Mouse (Mus musculus) kidney, embryonic 14.5 days (tissue): ENCODE results near the gene Gramd1b. TPM values are rescaled to one million over a fixed set of nuclear protein-coding genes. Genes with fewer than 3 reads are reported as not detected.
A peak's percentile ranks its signal among the peaks of the same experiment; 100 is the strongest.

Experiments
- ATAC-seq: fragments of 200-750 bp; cut with Nextera tagmentation; 2 replicates; pipeline ENCODE4 v1.8.0; 2017; ENCODE audit warnings: moderate number of reproducible peaks, mild to moderate bottlenecking, moderate TSS enrichment, moderate library complexity; ENCODE audit not compliant: low FRiP score, low TSS enrichment
- H3K27ac ChIP-seq: fragments of 300-500 bp; sonication (generic); 2 replicates; pipeline ENCODE4 v1.5.1; 2014; ENCODE audit warnings: low read depth, mild to moderate bottlenecking, low read length, moderate library complexity, mixed read lengths
- H3K27me3 ChIP-seq: fragments of 300-500 bp; sonication (generic); 2 replicates; pipeline ENCODE4 v1.6.1; 2014; ENCODE audit warnings: mild to moderate bottlenecking, low read length; ENCODE audit not compliant: control insufficient read depth, insufficient read depth
- H3K36me3 ChIP-seq: fragments of 300-500 bp; sonication (generic); 2 replicates; pipeline ENCODE4 v1.6.1; 2014; ENCODE audit warnings: low read length, mixed read lengths; ENCODE audit not compliant: control insufficient read depth, insufficient read depth
- H3K4me1 ChIP-seq: fragments of 300-500 bp; sonication (generic); 2 replicates; pipeline ENCODE4 v1.6.1; 2014; ENCODE audit warnings: low read length, mixed read lengths; ENCODE audit not compliant: control insufficient read depth, insufficient read depth
- H3K4me2 ChIP-seq: fragments of 300-500 bp; sonication (generic); replicated peaks from 2 replicates; pipeline ENCODE4 v1.6.1; 2014; ENCODE audit warnings: low read depth, mild to moderate bottlenecking, low read length
- H3K4me3 ChIP-seq: fragments of 300-500 bp; sonication (generic); 2 replicates; pipeline ENCODE4 v1.5.1; 2014; ENCODE audit warnings: mild to moderate bottlenecking, low read length
- H3K9ac ChIP-seq: fragments of 300-500 bp; sonication (generic); 2 replicates; pipeline ENCODE4 v1.6.1; 2014; ENCODE audit warnings: low read depth, mild to moderate bottlenecking, low read length, moderate library complexity
- H3K9me3 ChIP-seq: fragments of 300-500 bp; sonication (generic); 2 replicates; pipeline ENCODE4 v1.6.1; 2016; ENCODE audit warnings: low read length; ENCODE audit not compliant: control insufficient read depth
- WGBS: fragments of 180-500 bp; shearing (Covaris S2); extraction: QIAGEN DNeasy Blood & Tissue Kit; methylation state at CpG from one replicate; pipeline ENCODE4 v1.1.7; 2014; 5-methylcytosine and 5-hydroxymethylcytosine counted together
- polyA plus RNA-seq: library from polyadenylated mRNA; unstranded; fragments of >200 nt; fragmentation: Nextera tagmentation; extraction: Ambion mirVana; gene quantifications from 2 replicates; pipeline ENCODE4 v1.2.1, GENCODE M21; 2014

Gene Gramd1b
- polyA plus RNA-seq, 1 experiment from 2014 or later: 7.4 TPM

DNA sequence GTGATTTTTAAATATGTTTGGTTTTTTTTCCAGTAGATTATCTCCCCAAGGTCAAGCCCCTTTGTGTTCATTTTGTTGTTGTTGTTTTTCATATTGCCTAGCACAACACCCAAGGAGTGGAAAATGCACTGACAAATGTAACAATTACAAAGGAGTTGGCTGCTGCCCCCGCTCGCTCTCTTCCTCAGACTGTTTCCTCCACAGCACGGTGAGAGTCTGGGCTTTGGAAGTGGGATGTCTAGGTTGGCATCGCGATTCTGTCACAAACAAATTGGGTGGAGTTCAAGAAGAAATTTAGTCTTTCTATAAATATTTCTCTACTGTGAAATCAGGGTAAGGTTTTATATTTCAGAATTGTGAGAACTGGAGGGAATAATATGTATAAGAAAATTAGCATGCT is 26.6 kb upstream of the Gramd1b start:
- Histone ChIP-seq H3K27ac (no peak overlapping the region), H3K27me3 (no peaks in the 10 kb centered on the region), H3K4me1 (no peaks in the 10 kb centered on the region), H3K9me3 (no peaks in the 10 kb centered on the region), H3K4me2 (no peak overlapping the region), H3K4me3 (no peak overlapping the region), H3K9ac (no peak overlapping the region), H3K36me3 (no peaks in the 10 kb centered on the region)
- 85% methylated on average over 5 of the region's 5 CpGs for WGBS
- no peak for ATAC-seq

DNA sequence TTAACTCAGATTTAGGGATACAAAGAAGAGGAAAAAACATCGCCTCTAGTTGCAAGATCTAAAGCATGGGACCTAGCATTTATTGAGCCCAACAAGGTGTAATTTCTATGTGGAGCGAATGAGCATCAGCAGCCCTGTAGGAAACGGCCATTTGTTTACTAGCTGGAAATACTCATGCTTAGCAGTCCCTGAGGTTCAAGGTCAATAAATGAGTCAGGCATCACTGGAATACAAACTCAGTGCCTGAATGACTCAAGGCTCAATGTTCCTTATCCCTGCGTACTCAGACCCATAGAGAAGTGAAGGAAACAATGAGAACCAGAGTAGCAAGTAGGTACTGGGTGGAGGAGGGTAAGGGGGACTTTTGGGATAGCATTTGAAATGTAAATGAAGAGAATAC is 25.2 kb upstream of the Gramd1b start:
- 80% methylated on average over 4 of the region's 4 CpGs for WGBS
- Histone ChIP-seq H3K27me3 (no peaks in the 10 kb centered on the region), H3K36me3 (no peaks in the 10 kb centered on the region), H3K27ac (no peak overlapping the region), H3K4me2 (no peak overlapping the region), H3K4me1 (no peaks in the 10 kb centered on the region), H3K9ac (no peak overlapping the region), H3K9me3 (no peaks in the 10 kb centered on the region), H3K4me3 (no peak overlapping the region)
- ATAC-seq: no peak

DNA sequence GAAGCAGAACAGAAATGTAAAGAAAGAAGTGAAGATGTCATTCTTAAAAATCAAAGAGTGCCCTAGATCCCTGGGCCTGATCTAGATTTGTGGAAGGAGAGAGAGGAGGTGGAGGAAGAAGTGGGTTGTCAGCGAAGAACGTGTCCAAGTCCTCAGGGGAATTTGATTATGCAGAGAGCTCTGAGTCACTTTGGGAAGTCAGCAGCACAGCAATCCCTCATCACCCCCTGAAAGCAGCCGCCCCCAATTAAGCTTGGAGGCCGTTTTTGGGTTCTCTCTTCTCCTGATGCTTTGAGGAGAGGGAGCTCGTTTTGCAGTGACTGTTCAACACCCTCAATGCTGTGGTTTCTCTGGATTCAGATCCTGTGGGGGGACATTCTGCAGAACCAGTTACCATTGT is 24.1 kb upstream of the Gramd1b start:
- H3K27ac ChIP-seq: no peak overlapping the region
- H3K27me3 ChIP-seq: no peaks in the 10 kb centered on the region
- H3K9me3 ChIP-seq: no peaks in the 10 kb centered on the region
- H3K4me1 ChIP-seq: no peaks in the 10 kb centered on the region
- ATAC-seq: no peak
- no peaks in the 10 kb centered on the region for H3K36me3 ChIP-seq
- H3K9ac ChIP-seq: no peak overlapping the region
- H3K4me3 ChIP-seq: no peak overlapping the region
- no peak overlapping the region for H3K4me2 ChIP-seq
- WGBS: 68% methylated on average over 5 of the region's 5 CpGs

DNA sequence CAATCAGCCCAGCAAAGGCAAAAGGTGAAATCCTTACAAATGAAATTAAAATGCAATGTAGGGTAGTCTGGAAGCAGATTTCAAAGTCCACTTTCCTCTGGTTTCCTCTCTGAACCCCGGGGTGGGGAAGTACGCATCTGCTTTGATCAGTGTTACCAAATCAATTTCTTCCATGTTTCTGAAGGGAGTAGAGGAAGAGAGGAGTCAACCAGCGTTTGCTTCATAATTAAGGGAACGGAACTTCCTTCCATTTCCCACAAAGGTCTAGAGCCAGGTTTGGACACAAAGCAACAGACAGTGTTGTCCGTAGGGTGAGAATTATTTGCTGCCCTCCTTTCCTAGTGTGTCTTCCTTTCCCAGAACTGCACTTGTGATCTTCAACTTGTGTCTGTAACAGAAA is 16.7 kb upstream of the Gramd1b start:
- no peak overlapping the region for H3K4me3 ChIP-seq
- H3K9me3 ChIP-seq: no peaks in the 10 kb centered on the region
- H3K9ac ChIP-seq: no peak overlapping the region
- WGBS: 86% methylated on average over 5 of the region's 5 CpGs
- ATAC-seq: no peak
- no peak overlapping the region for H3K27ac ChIP-seq
- H3K4me1 ChIP-seq: no peaks in the 10 kb centered on the region
- no peaks in the 10 kb centered on the region for H3K27me3 ChIP-seq
- H3K36me3 ChIP-seq: no peaks in the 10 kb centered on the region
- H3K4me2 ChIP-seq: no peak overlapping the region

DNA sequence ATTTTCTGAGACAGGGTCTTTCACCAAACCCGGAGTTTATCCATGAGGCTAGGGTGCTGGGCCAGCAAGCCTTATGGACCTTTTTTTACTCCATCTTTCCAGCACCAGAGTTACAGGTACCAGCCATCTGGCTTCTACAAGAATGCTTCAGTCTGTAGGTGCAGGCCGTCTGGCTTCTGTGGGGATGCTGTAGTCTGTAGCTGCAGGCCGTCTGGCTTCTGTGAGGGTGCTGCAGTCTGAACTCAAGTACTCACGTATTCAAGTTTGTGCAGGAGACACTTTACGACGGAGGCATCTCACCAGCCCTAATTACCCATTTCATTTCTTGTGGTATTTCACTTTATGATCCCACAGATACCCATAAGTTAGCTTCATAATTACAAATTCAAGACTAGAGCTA is 14.0 kb upstream of the Gramd1b start:
- WGBS: 84% methylated on average over 6 of the region's 6 CpGs
- no peaks in the 10 kb centered on the region for H3K27me3 ChIP-seq
- no peak overlapping the region for H3K4me3 ChIP-seq
- no peak overlapping the region for H3K9ac ChIP-seq
- no peak overlapping the region for H3K27ac ChIP-seq
- H3K9me3 ChIP-seq: no peaks in the 10 kb centered on the region
- no peaks in the 10 kb centered on the region for H3K4me1 ChIP-seq
- no peak for ATAC-seq
- H3K4me2 ChIP-seq: no peak overlapping the region
- H3K36me3 ChIP-seq: no peaks in the 10 kb centered on the region

DNA sequence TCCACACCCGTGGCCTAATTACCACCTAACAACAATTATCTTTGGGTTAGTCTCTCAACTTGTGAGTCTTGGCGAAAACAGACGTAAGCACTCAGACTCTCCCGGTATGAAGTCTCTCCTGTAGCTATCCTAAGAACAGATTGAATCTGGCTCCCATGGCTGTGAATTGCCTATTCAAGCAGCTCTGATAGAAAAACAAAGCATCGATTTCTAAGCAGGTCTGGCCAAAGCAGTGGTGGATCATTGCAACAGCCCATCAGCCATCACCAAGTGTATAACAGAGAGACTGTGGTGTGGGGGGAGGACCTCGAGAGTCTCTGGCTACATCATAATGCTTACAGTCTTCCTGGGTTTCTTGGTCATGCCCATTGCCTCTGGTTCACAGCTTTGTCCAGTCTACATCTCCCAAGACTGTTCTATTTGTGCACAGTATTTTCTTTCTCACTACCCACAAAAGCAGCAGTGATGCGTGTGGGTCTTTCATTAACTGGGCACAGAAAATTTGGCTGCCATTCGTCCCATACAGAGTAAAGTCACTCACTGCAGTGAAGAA is 8.5 kb upstream of the Gramd1b start:
- Histone ChIP-seq H3K4me2 (no peak overlapping the region), H3K9me3 (no peaks in the 10 kb centered on the region), H3K4me1 (no peaks in the 10 kb centered on the region), H3K4me3 (no peak overlapping the region), H3K9ac (no peak overlapping the region), H3K27me3 (no peaks in the 10 kb centered on the region), H3K36me3 (no peaks in the 10 kb centered on the region), H3K27ac (no peak overlapping the region)
- WGBS: 82% methylated on average over 8 of the region's 8 CpGs
- no peak for ATAC-seq

DNA sequence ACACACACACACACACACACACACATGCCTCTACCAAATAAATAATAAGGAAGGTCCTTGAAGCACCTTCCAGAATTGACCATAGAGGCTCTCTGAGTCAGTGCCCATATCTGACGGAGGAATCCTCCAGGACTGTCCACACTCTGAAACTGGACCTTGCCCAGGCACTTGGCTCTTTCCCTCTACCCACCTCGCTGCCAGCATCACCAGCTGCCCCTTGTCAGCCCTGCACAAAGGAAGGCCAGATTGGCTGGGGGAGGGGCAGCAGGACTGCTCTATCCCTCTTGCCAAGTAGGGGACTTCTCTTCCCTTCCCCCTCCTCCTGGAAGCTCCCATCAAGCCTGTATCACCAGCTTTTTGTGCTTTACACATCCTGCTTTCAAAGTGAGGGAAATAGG is 6.5 kb upstream of the Gramd1b start:
- Histone ChIP-seq H3K36me3 (no peaks in the 10 kb centered on the region), H3K4me1 (no peaks in the 10 kb centered on the region), H3K4me3 (no peak overlapping the region), H3K27me3 (no peaks in the 10 kb centered on the region), H3K9ac (no peak overlapping the region), H3K27ac (no peak overlapping the region), H3K9me3 (no peaks in the 10 kb centered on the region), H3K4me2 (no peak overlapping the region)
- peak; percentile 20; the same call in 1 of the 2 replicates for ATAC-seq
- 28% methylated on average over 2 of the region's 2 CpGs for WGBS

DNA sequence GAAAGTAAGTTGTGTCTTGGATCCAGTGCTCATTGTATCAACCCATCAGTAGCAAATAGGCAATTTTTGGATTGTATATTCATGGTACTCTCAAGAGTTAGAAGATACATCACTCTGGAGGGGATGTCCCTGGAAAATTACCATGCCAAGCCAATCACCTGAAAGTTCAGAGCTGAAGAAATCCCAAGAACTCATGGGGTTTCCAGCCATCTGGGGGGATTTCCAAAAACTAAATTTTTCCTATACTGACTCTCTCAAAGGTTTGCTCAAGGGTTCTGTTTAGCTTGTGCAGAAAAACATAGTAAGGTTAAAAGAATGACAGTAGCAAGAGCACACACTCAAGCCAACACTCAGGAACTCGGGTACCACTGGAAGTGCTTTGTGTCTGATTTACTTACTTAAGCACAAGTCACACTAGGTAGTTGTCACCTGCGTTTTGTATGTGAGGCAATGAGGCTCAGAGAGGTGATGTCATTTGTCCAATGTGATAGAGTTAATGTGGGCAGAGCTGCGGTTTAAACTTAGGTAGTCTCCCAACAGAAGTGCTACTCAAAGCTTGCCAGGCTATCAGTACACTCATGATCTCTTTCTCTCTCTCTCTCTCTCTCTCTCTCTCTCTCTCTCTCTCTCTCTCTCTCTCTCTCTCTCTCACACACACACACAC is 6.0 kb upstream of the Gramd1b start:
- Histone ChIP-seq H3K9ac (no peak overlapping the region), H3K36me3 (no peaks in the 10 kb centered on the region), H3K27me3 (no peaks in the 10 kb centered on the region), H3K4me3 (no peak overlapping the region), H3K27ac (no peak overlapping the region), H3K4me1 (no peaks in the 10 kb centered on the region), H3K4me2 (no peak overlapping the region), H3K9me3 (no peaks in the 10 kb centered on the region)
- ATAC-seq: no peak
- 84% methylated on average over 3 of the region's 3 CpGs for WGBS

DNA sequence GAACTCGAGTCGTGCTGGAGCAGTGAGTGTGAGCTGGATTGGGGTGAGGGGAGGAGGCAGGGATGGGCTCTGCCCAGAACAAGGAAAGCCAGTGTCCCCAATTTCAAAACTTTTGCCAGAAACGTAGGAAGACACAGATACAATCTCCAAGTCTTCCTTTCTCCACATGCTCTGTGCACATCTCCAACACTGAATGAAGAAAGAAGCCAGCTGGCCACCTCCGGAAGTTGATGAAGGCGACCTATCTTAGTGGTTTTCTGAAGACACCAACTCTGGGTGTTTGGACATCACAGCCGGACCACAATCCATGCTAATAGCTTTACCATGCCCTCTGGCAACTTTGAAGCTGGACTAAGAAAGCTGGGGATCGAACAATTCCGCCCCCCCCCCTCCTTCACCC is 647 bp downstream of the Gramd1b start:
- H3K4me1 ChIP-seq: no peaks in the 10 kb centered on the region; the same call in 1 of the 2 replicates
- H3K9ac ChIP-seq: peak overlapping the region; percentile 58; the same call in 1 of the 2 replicates
- H3K4me3 ChIP-seq: peak overlapping the region; percentile 50
- no peak overlapping the region for H3K27ac ChIP-seq
- no peaks in the 10 kb centered on the region for H3K9me3 ChIP-seq
- no peak for ATAC-seq
- H3K36me3 ChIP-seq: no peaks in the 10 kb centered on the region
- peak overlapping the region; percentile 93 for H3K4me2 ChIP-seq
- H3K27me3 ChIP-seq: peaks cover 22% of the 10 kb centered on the region
- WGBS: 61% methylated on average over 8 of the region's 8 CpGs
